8 mouse cellular contexts compared by ENCODE assay signal in genomic region chrX:48318194-48318593, GRCm38 (mm10).
DNase-seq lines count a peak whose midpoint lies in the region.

No protein-coding gene starts in this region.

- DNase-seq in kidney, adult 18-20 months, result peak; percentile 33
- no peak for DNase-seq in kidney, postnatal 14 days
- DNase-seq in induced T-regulatory cell, adult 2 months (ENCODE audit: low read depth), result peak; percentile 84
- DNase-seq in lung, postnatal 25 days (ENCODE audit: low spot score), result peak; percentile 41
- peak; percentile 82 for DNase-seq in thymus, postnatal 14 days
- no peak for DNase-seq in right cerebral cortex, adult 18-20 months
- DNase-seq in frontal cortex, postnatal 14 days (ENCODE audit: low spot score in 2 of 2), result no peak
- no peak for DNase-seq in retina, embryonic 14.5 days (ENCODE audit: low spot score)

Comparison
In these comparisons a context has a peak if more than half of its experiments do, and no peak if none do; other contexts are left out.
1. DNase-seq: peak in kidney, adult 18-20 months (single experiment), induced T-regulatory cell, adult 2 months (single experiment), lung, postnatal 25 days (single experiment) and thymus, postnatal 14 days (single experiment); none in kidney, postnatal 14 days (single experiment), right cerebral cortex, adult 18-20 months (single experiment), frontal cortex, postnatal 14 days (0 of 2) and retina, embryonic 14.5 days (single experiment).